Mouse (Mus musculus): ENCODE measurements around the gene Clns1a. TPM values are rescaled to one million over a fixed set of nuclear protein-coding genes. Genes with fewer than 3 reads are reported as not detected.

Clns1a gene
- 86.9 and 90.4 TPM in 2 replicates for polyA plus RNA-seq (2012; rRNA removed)

GRCm38 (mm10) chr7:97696506-97697254 is at the start of gene Clns1a:
Gene Clns1a, plus strand, starts transcription at chr7:97696634.
- H3K4me1 ChIP-seq (ENCODE audit: control insufficient read depth, insufficient read depth, low read length) = no peaks in the 10 kb centered on the region
- H3K4me3 ChIP-seq (ENCODE audit: insufficient read depth, low read length) = peak within 1 kb of the TSS; percentile 64
- peak within 1 kb of the TSS; percentile 6; the same call in 1 of the 2 replicates for H3K27ac ChIP-seq (ENCODE audit: insufficient read depth, low read length)
- TF ChIP-seq CTCF (IDR thresholded peaks at IDR 0.05; ENCODE audit: extremely low read depth, insufficient read depth, low read length) = no peak
- TF ChIP-seq POLR2A (IDR thresholded peaks at IDR 0.05; ENCODE audit: extremely low read depth, insufficient read depth, low read length) = peak; percentile 72

- no peak overlapping the region for H3K27ac ChIP-seq (ENCODE audit: insufficient read depth, low read length)
- H3K4me1 ChIP-seq (ENCODE audit: control insufficient read depth, insufficient read depth, low read length) = peaks cover 1% of the 10 kb centered on the region; the same call in 1 of the 2 replicates
- no peak overlapping the region for H3K4me3 ChIP-seq (ENCODE audit: insufficient read depth, low read length)
- TF ChIP-seq CTCF (IDR thresholded peaks at IDR 0.05; ENCODE audit: extremely low read depth, insufficient read depth, low read length) = no peak
- TF ChIP-seq POLR2A (IDR thresholded peaks at IDR 0.05; ENCODE audit: extremely low read depth, insufficient read depth, low read length) = no peak
Measured at GRCm38 (mm10) chr7:97647656-97648055, 48.8 kb upstream of the Clns1a start.

GRCm38 (mm10) chr7:97650729-97651128 is 45.7 kb upstream of the Clns1a start:
- Histone ChIP-seq H3K4me1 (ENCODE audit: control insufficient read depth, insufficient read depth, low read length) (peaks cover 1% of the 10 kb centered on the region; the same call in 1 of the 2 replicates), H3K4me3 (ENCODE audit: insufficient read depth, low read length) (no peak overlapping the region), H3K27ac (ENCODE audit: insufficient read depth, low read length) (no peak overlapping the region)
- no peak for TF ChIP-seq POLR2A (IDR thresholded peaks at IDR 0.05; ENCODE audit: extremely low read depth, insufficient read depth, low read length)

GRCm38 (mm10) chr7:97656144-97656543 is 40.3 kb upstream of the Clns1a start:
- TF ChIP-seq CTCF (IDR thresholded peaks at IDR 0.05; ENCODE audit: extremely low read depth, insufficient read depth, low read length) = no peak
- TF ChIP-seq POLR2A (IDR thresholded peaks at IDR 0.05; ENCODE audit: extremely low read depth, insufficient read depth, low read length) = no peak
- Histone ChIP-seq H3K4me1 (ENCODE audit: control insufficient read depth, insufficient read depth, low read length) (no peaks in the 10 kb centered on the region), H3K4me3 (ENCODE audit: insufficient read depth, low read length) (no peak overlapping the region), H3K27ac (ENCODE audit: insufficient read depth, low read length) (no peak overlapping the region)

GRCm38 (mm10) chr7:97661634-97662033 is 34.8 kb upstream of the Clns1a start:
- H3K27ac ChIP-seq (ENCODE audit: insufficient read depth, low read length) = no peak overlapping the region
- TF ChIP-seq CTCF (IDR thresholded peaks at IDR 0.05; ENCODE audit: extremely low read depth, insufficient read depth, low read length) = no peak
- TF ChIP-seq POLR2A (IDR thresholded peaks at IDR 0.05; ENCODE audit: extremely low read depth, insufficient read depth, low read length) = no peak
- no peaks in the 10 kb centered on the region for H3K4me1 ChIP-seq (ENCODE audit: control insufficient read depth, insufficient read depth, low read length)
- no peak overlapping the region for H3K4me3 ChIP-seq (ENCODE audit: insufficient read depth, low read length)

GRCm38 (mm10) chr7:97679239-97679638 is 17.2 kb upstream of the Clns1a start:
- Histone ChIP-seq H3K27ac (ENCODE audit: insufficient read depth, low read length) (no peak overlapping the region), H3K4me3 (ENCODE audit: insufficient read depth, low read length) (no peak overlapping the region), H3K4me1 (ENCODE audit: control insufficient read depth, insufficient read depth, low read length) (no peaks in the 10 kb centered on the region)
- no peak for TF ChIP-seq POLR2A (IDR thresholded peaks at IDR 0.05; ENCODE audit: extremely low read depth, insufficient read depth, low read length)
- no peak for TF ChIP-seq CTCF (IDR thresholded peaks at IDR 0.05; ENCODE audit: extremely low read depth, insufficient read depth, low read length)

- Histone ChIP-seq H3K4me1 (ENCODE audit: control insufficient read depth, insufficient read depth, low read length) (no peaks in the 10 kb centered on the region), H3K4me3 (ENCODE audit: insufficient read depth, low read length) (no peak overlapping the region), H3K27ac (ENCODE audit: insufficient read depth, low read length) (no peak overlapping the region; the same call in 1 of the 2 replicates)
- TF ChIP-seq POLR2A (IDR thresholded peaks at IDR 0.05; ENCODE audit: extremely low read depth, insufficient read depth, low read length) = no peak
- no peak for TF ChIP-seq CTCF (IDR thresholded peaks at IDR 0.05; ENCODE audit: extremely low read depth, insufficient read depth, low read length)
Measured at GRCm38 (mm10) chr7:97687831-97688230, 8.6 kb upstream of the Clns1a start.

GRCm38 (mm10) chr7:97695441-97695840 is 993 bp upstream of the Clns1a start:
- no peak for TF ChIP-seq POLR2A (IDR thresholded peaks at IDR 0.05; ENCODE audit: extremely low read depth, insufficient read depth, low read length)
- TF ChIP-seq CTCF (IDR thresholded peaks at IDR 0.05; ENCODE audit: extremely low read depth, insufficient read depth, low read length) = no peak
- H3K4me3 ChIP-seq (ENCODE audit: insufficient read depth, low read length) = no peak overlapping the region

GRCm38 (mm10) chr7:97696133-97696505 is 315 bp upstream of the Clns1a start:
- TF ChIP-seq POLR2A (IDR thresholded peaks at IDR 0.05; ENCODE audit: extremely low read depth, insufficient read depth, low read length) (no peak), CTCF (IDR thresholded peaks at IDR 0.05; ENCODE audit: extremely low read depth, insufficient read depth, low read length) (no peak)
- Histone ChIP-seq H3K27ac (ENCODE audit: insufficient read depth, low read length) (peak overlapping the region; percentile 6; the same call in 1 of the 2 replicates), H3K4me1 (ENCODE audit: control insufficient read depth, insufficient read depth, low read length) (no peaks in the 10 kb centered on the region), H3K4me3 (ENCODE audit: insufficient read depth, low read length) (peak overlapping the region; percentile 64)

More at GRCm38 (mm10) chr7:97695441-97695840, 993 bp upstream of the Clns1a start:
- no peaks in the 10 kb centered on the region for H3K4me1 ChIP-seq (ENCODE audit: control insufficient read depth, insufficient read depth, low read length)
- H3K27ac ChIP-seq (ENCODE audit: insufficient read depth, low read length) = no peak overlapping the region

GRCm38 (mm10) chr7:97700173-97700572 is 3.7 kb downstream of the Clns1a start:
- Histone ChIP-seq H3K4me3 (ENCODE audit: insufficient read depth, low read length) (no peak overlapping the region), H3K4me1 (ENCODE audit: control insufficient read depth, insufficient read depth, low read length) (no peaks in the 10 kb centered on the region), H3K27ac (ENCODE audit: insufficient read depth, low read length) (no peak overlapping the region)
- TF ChIP-seq POLR2A (IDR thresholded peaks at IDR 0.05; ENCODE audit: extremely low read depth, insufficient read depth, low read length) = no peak
- no peak for TF ChIP-seq CTCF (IDR thresholded peaks at IDR 0.05; ENCODE audit: extremely low read depth, insufficient read depth, low read length)
